Mouse (Mus musculus) frontal cortex, postnatal 14 days (tissue): ENCODE measurements around the gene Ccnb2.
"Not testable (repeated sequence)": the region's sequence is repeated elsewhere in the genome, so short reads cannot be mapped to it uniquely, and the experiment has no call there.

ENCODE experiments used
- DNase-seq, 2 experiments: peaks; one replicate each; pipeline ENCODE4 v3.0.0; 2022; ENCODE audit warnings: low spot score in 2 of 2

Gene Ccnb2

DNA sequence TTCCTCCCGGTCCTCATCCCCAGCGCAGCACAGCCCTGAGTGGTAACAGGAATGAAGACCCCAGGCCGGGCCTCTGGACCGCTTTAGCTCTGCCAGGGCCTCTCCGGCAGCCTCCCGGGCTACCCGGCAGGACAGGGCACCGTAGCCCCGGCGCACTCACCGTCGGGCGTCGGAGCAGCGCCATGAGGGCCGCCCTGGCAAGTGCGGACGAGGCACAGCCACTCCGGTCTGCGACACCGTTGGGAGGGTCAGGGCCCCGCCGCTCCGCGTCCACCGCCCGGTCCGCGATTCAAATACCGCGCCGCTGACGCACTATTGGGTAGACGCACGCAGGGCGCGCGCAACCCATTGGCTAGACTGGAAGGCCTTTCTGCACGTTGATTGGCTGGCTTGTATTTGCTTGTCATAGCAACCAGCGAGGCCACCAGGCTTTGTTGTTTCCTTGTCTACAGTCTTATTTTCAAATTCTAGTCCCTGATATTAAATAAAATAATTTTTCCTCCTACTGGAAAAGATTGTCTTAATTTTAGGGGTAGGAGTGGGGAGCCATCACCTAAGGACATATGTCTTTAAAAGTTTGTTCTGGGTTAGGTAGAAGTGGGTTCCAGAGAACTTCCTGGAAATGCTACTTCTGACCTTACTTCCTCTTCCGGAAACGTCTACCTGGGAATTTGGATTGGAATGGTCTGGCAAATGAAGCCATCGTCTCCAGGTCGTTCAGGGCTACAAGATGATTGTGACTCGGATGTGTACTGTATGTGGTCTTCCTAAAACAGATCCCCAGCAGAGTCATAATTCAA lies at the start of gene Ccnb2:
Gene Ccnb2 (minus strand): TSS at position 291 of the 800 bp plus-strand sequence.
- DNase-seq, result peak; percentile 76 to 80

GRCm38 (mm10) chr9:70463091-70463490 lies 41.7 kb upstream of the Ccnb2 start:
- not testable (repeated sequence) for DNase-seq

GRCm38 (mm10) chr9:70452371-70452770 lies 31.0 kb upstream of the Ccnb2 start:
- no peak for DNase-seq

GRCm38 (mm10) chr9:70449072-70449471 lies 27.7 kb upstream of the Ccnb2 start:
- DNase-seq, result no peak

DNA sequence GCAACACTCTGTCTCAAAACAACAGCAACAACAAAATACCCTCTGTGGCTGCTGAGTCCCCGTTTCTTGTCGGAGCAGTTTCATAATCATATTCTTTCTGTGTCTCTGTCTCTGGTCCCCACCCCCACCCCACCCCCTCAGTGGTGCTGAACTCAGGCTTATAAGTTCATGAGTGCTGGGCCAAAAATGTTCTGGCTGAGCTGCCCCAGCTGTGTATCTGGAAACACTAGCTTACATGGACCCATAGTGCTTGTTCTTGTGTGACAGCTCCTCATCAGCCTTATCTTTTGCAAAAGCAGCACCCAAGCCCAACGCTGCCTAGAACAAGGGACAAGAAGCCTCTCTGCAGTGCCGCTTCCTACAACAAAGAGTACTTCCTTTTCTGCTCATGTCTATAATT lies 18.6 kb upstream of the Ccnb2 start:
- DNase-seq, result no peak

DNA sequence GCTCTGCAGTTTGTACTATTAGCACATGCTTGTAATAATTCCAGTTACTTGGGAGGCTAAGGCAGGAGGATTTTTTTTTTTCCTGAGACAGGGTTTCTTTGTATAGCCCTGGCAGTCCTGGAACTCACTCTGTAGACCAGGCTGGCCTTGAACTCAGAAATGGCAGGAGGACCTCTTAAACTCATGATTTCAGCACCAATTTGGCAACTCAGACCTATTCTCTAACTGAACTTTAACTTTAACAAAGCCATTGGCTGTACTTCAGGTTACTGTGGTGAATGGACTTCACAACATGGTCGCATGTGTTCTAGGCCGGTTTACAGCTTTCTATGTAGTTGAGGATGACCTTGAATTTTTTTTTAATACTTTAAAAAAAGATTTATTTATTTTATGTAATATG lies 1.3 kb upstream of the Ccnb2 start:
- no peak for DNase-seq

DNA sequence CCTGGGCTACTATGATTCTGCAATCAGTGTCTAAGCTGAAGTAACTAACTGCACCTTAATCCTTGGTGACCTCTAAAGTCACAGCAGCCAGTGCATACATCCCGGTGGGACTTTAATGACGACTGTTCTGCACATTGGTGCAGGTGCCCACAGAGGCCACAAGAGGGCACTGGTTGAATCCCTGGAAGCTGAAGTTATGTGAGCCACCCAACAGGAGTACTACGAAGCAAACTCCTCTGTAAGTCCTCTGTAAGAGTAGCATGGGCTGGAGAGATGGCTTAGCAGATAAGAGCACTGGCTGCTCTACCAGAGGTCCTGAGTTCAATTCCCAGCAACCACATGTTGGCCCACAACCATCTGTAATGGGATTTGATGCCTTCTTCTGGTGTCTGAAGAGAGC lies 4.9 kb downstream of the Ccnb2 start:
- DNase-seq, result no peak

DNA sequence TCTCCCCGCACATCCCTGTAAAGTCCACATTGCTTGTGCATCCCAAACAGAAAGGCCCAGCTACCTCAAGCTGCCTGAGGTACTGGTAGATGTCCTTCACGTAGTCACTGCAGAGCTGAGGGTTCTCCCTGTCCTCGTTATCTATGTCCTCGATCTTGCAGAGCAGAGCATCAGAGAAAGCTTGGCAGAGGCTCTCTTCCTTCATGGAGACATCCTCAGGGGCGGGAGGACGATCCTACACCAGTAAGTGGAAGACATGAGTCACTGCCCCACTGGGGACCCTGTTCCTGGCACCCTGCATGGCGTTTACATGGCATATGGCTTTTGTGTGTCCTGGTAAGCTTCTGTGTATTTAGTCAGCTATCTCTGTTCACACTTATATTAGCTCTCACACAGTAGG lies 8.3 kb downstream of the Ccnb2 start:
- no peak for DNase-seq

DNA sequence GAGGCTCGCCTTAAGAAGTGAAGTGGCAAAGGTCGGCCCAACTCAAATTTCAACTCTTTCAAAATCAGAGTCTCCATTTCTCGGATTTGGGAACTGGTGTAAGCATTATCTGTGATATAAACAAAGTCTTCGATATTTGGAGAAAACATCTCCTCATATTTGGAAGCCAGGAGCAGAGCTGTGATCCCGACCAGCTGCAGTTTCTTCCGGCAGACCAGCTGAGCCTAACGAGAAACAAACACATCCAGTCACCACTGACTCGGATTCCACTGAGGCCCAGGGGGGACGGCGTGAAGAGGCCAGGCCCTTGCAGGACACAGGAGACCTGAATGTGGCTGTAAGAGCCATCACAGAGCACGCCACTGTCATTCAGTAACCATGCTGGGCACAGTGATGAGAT lies 10.7 kb downstream of the Ccnb2 start:
- DNase-seq, result no peak

DNA sequence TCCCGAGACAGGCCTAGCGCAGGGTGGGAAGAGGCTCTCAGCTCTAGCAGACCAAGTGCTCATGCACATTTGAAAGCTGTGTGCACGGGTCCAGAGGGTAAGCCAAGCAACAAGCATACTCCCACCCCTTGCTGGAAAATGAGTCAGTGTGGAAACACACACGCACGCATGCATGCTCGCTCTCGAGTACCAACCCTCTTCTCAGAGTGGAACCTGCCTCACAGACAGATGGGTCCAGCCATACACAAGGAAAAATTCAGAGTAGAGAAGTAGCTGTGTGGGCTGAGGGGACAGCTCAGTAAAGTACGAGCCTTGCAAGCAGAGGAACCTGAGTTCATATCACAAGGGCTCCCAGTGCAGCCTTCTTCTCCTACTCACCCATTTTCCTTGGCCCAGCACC lies 11.6 kb downstream of the Ccnb2 start:
- no peak for DNase-seq

DNA sequence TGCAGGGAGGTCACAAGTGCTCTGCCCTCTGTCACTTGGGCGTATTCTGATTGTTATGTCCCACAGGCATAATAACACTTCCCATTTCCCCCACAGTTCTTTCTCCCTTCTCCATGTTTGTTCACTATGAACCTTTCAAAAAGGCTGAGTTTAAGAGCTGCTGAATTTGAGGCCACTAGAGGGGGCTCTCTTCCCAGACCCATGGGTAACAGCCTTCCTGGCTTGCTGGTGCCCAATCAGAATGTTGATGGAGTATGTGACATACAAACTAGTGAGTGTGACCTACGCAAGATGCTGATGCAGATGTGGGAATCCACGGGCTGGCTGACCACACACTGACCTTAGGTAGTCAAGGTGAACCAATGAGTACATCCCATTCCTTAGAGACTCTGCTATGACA lies 12.6 kb downstream of the Ccnb2 start:
- DNase-seq, result no peak

DNA sequence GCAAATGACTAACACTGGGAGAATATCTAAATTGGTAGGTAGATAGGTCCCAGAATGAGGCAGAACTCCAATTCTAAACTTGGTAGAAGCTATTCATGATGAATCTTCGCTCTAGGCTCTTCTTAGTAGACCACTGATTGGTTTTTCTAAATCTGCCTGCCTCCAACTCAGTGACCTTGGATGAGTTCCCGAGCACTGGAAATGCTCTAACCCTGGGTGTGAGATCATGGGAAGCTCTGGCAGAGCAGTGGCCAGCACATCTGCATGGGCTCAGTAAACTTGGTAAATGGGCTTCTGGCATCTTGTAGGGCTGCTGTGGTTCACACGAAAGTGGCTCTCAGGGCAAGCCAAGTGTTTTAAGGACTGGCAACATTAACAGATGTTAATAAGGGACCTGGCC lies 14.8 kb downstream of the Ccnb2 start:
- no peak for DNase-seq

DNA sequence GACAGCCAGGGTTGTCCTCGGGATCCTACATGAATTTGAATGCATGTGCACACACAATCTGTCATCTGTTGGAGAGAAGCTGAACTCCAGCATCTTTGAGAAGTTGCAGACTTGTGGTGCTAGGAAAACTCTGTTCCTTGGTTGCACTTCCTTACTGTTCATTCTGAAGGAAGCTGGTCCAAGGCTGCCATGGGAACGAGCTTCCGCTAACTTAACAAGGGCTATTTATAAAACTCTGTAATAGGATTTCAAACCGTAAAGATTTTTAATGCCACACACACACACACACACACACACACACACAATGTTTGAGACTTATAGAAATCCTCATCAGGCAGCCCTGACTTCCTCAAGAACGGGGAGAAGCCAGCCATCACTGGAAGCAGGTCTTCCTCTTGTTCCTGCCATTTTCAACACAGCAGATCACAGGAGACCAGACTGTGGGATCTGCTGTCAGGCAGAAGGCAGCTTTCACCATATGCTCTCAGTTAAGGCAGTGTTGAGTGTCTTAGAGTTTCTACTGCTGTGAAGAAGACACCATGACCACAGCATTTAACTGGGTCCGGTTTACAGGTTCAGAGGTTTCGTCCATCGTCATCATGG lies 19.3 kb downstream of the Ccnb2 start:
- peak in 1 of 2 experiments; percentile 30 for DNase-seq

GRCm38 (mm10) chr9:70396083-70396482 lies 25.3 kb downstream of the Ccnb2 start:
- DNase-seq, result no peak

- no peak for DNase-seq
Measured at GRCm38 (mm10) chr9:70395617-70396016, 25.7 kb downstream of the Ccnb2 start.

GRCm38 (mm10) chr9:70392563-70392907 lies 28.8 kb downstream of the Ccnb2 start:
- DNase-seq, result peak in 1 of 2 experiments; percentile 27

- no peak for DNase-seq
Measured at GRCm38 (mm10) chr9:70391660-70392562, 29.4 kb downstream of the Ccnb2 start.

DNA sequence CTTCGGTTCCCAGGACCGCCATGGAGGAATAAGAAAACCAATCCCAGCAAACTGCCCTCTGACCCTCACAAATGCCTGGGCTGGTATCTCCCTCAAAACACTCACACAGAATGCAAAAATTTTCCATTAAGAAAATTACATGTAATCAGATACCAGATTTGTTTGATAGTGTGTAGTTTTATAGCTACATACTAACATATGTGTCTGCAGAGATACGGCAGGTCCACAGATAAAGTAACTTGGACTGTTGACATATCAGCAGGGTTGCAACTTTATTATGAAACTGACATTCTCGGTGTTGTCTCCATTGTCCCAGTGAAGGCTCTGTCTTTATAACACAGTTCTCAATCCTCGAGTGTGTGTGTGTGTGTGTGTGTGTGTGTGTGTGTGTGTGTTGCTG lies 30.3 kb downstream of the Ccnb2 start:
- DNase-seq, result no peak

DNA sequence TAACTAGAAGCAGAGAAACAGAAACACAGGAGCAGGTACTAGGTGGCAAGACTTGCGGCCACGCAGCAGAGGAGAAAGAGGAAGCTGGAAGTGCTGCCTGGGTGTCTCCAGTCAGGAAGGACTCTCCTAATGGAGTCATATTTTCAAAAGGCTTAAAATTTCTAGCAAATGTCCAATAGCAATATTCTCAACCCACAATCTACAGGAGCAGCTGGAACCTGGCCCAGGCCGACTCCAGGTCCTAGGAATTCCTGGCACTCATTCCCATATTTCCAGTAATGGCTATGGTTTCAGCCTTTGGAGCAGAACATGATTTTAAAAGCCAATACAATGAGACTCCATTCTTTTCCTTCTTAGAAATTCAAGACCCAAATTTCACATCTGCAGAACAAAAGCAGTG lies 31.8 kb downstream of the Ccnb2 start:
- no peak for DNase-seq

GRCm38 (mm10) chr9:70387410-70388119 lies 33.8 kb downstream of the Ccnb2 start:
- no peak for DNase-seq

GRCm38 (mm10) chr9:70384958-70385728 lies 36.2 kb downstream of the Ccnb2 start:
- no peak for DNase-seq
